Mouse (Mus musculus) spleen, postnatal 14 days (tissue): ENCODE data around the gene Gnmt.
"Not testable (repeated sequence)": the region's sequence is repeated elsewhere in the genome, so short reads cannot be mapped to it uniquely, and the experiment has no call there.

Source experiments
- DNase-seq, 2 experiments: peaks; one replicate each; pipeline ENCODE4 v3.0.0; 2021 to 2022; ENCODE audit warnings: low spot score in 2 of 2

Gnmt gene

GRCm38 (mm10) chr17:46728904-46729318 is at the start of gene Gnmt:
Gnmt (minus strand) TSS chr17:46729168.
- no peak for DNase-seq

- DNase-seq = no peak
These were observed 47.1 kb upstream of the Gnmt start for GRCm38 (mm10) chr17:46776087-46776486.

GRCm38 (mm10) chr17:46775070-46775469 is 46.1 kb upstream of the Gnmt start:
- DNase-seq = no peak

- no peak for DNase-seq
These were observed 45.1 kb upstream of the Gnmt start for GRCm38 (mm10) chr17:46774131-46774472.

- DNase-seq = no peak
These were observed 44.5 kb upstream of the Gnmt start for GRCm38 (mm10) chr17:46773278-46774130.

- peak; percentile 57 to 71 for DNase-seq
These were observed 43.7 kb upstream of the Gnmt start, which contains the start of gene 2310039H08Rik for GRCm38 (mm10) chr17:46772404-46773277. 2310039H08Rik (plus strand) TSS chr17:46772635.

- no peak for DNase-seq
These were observed 43.1 kb upstream of the Gnmt start for GRCm38 (mm10) chr17:46772038-46772403.

- DNase-seq = no peak
These were observed 42.6 kb upstream of the Gnmt start for GRCm38 (mm10) chr17:46771616-46772015.

- no peak for DNase-seq
These were observed 42.1 kb upstream of the Gnmt start for GRCm38 (mm10) chr17:46771025-46771424.

- no peak for DNase-seq
These were observed 41.6 kb upstream of the Gnmt start for GRCm38 (mm10) chr17:46770546-46770945.

GRCm38 (mm10) chr17:46767868-46768267 is 38.9 kb upstream of the Gnmt start:
- no peak for DNase-seq

- not testable (repeated sequence) for DNase-seq
These were observed 35.9 kb upstream of the Gnmt start for GRCm38 (mm10) chr17:46764916-46765315.

- no peak for DNase-seq
These were observed 34.6 kb upstream of the Gnmt start, which contains the start of gene Ptcra for GRCm38 (mm10) chr17:46763544-46763943. Ptcra (minus strand) TSS chr17:46763712.

- DNase-seq = no peak
These were observed 29.8 kb upstream of the Gnmt start for GRCm38 (mm10) chr17:46758753-46759152.

- DNase-seq = peak; percentile 92 to 95
These were observed 23.0 kb upstream of the Gnmt start, which contains the start of gene Cnpy3 for GRCm38 (mm10) chr17:46751794-46752556. Cnpy3 (minus strand) TSS chr17:46752214.

- DNase-seq = peak; percentile 25 to 52
These were observed 22.3 kb upstream of the Gnmt start for GRCm38 (mm10) chr17:46751056-46751793.

- no peak for DNase-seq
These were observed 21.6 kb upstream of the Gnmt start for GRCm38 (mm10) chr17:46750580-46750979.

GRCm38 (mm10) chr17:46749282-46749681 is 20.3 kb upstream of the Gnmt start:
- DNase-seq = no peak

GRCm38 (mm10) chr17:46747806-46748205 is 18.8 kb upstream of the Gnmt start:
- DNase-seq = no peak

- DNase-seq = no peak
These were observed 18.3 kb upstream of the Gnmt start for GRCm38 (mm10) chr17:46747234-46747633.

GRCm38 (mm10) chr17:46745506-46745905 is 16.5 kb upstream of the Gnmt start:
- DNase-seq = no peak
